ENCODE assay signal across 8 mouse cellular contexts in genomic region chr4:133039116-133039819, GRCm38 (mm10). TPM values are rescaled to one million over a fixed set of nuclear protein-coding genes. Genes with fewer than 3 reads are reported as not detected.
DNase-seq lines count a peak whose midpoint lies in the region; ATAC-seq lines count a peak whose summit lies in the region.

No protein-coding gene starts in this region.

- H3K27ac ChIP-seq in kidney, embryonic 15.5 days: peak overlapping the region; percentile 96
- peak overlapping the region; percentile 87 for H3K27ac ChIP-seq in midbrain, embryonic 10.5 days (replicated peaks)

- peaks cover 95% of the 10 kb centered on the region for H3K4me1 ChIP-seq in kidney, embryonic 15.5 days
- peaks cover 77% of the 10 kb centered on the region for H3K4me1 ChIP-seq in midbrain, embryonic 10.5 days

- peak; percentile 23; the same call in 1 of the 2 replicates for ATAC-seq in kidney, embryonic 15.5 days (replicated peaks; ENCODE audit: low FRiP score)

- peak; percentile 37 for DNase-seq in CD4-positive helper T cell, adult 2 months (ENCODE audit: low read depth, low spot score)
- DNase-seq in R1 (ENCODE audit: low read depth, low spot score): peak; percentile 78
- DNase-seq in gastrocnemius, postnatal 10 days: peak; percentile 74
- peak; percentile 65 for DNase-seq in midbrain, embryonic 10.5 days (ENCODE audit: low spot score)
- DNase-seq in yolk sac, embryonic 10.5 days (ENCODE audit: low spot score): peak; percentile 82
- DNase-seq in layer of hippocampus, postnatal 25 days (ENCODE audit: extremely low spot score in 1 of 2, low spot score in 1 of 2): no peak
- DNase-seq in spleen, adult 18-20 months: no peak

- peak overlapping the region; percentile 99 for H3K4me2 ChIP-seq in kidney, embryonic 15.5 days

- H3K9me3 ChIP-seq in kidney, embryonic 15.5 days (replicated peaks): no peaks in the 10 kb centered on the region
- H3K9me3 ChIP-seq in midbrain, embryonic 10.5 days (replicated peaks): no peaks in the 10 kb centered on the region

- no peaks in the 10 kb centered on the region for H3K36me3 ChIP-seq in kidney, embryonic 15.5 days
- peaks cover 5% of the 10 kb centered on the region; the same call in 1 of the 2 replicates for H3K36me3 ChIP-seq in midbrain, embryonic 10.5 days

- no peaks in the 10 kb centered on the region for H3K27me3 ChIP-seq in kidney, embryonic 15.5 days
- H3K27me3 ChIP-seq in midbrain, embryonic 10.5 days (ENCODE audit: low read depth, poor library complexity, severe bottlenecking): peaks cover 67% of the 10 kb centered on the region

- under 1% methylated on average over 66 of the region's 77 CpGs for WGBS in kidney, embryonic 15.5 days
- WGBS in midbrain, embryonic 10.5 days: under 1% methylated on average over 75 of the region's 77 CpGs

- peak overlapping the region; percentile 68 for H3K4me3 ChIP-seq in kidney, embryonic 15.5 days (replicated peaks)
- H3K4me3 ChIP-seq in midbrain, embryonic 10.5 days: peak overlapping the region; percentile 71

- peak overlapping the region; percentile 70 for H3K9ac ChIP-seq in kidney, embryonic 15.5 days

RNA-seq across cellular contexts. Expression of gene Ahdc1, which starts 28.2 kb away (rescaled TPM):
- 10 to 100 TPM; 58.2 to 82.8 TPM for total RNA-seq in gastrocnemius, postnatal 10 days (2021)
- 7.4 and 10.1 TPM in 2 replicates for polyA plus RNA-seq in kidney, embryonic 15.5 days (2015; fragmentation: Nextera tagmentation; extraction: Ambion mirVana)
- 5.7 and 5.8 TPM in 2 replicates for polyA plus RNA-seq in midbrain, embryonic 10.5 days (2016; fragmentation: Nextera tagmentation; extraction: Ambion mirVana)
- 100 to 1,000 TPM in 1 of 2 experiments, 10 to 100 TPM in 1; 96.9 to 109 TPM for total RNA-seq in layer of hippocampus, postnatal 25 days (2021)

Comparison
In these comparisons a context has a peak if more than half of its experiments do, and no peak if none do; other contexts are left out.
1. DNase-seq: peak in CD4-positive helper T cell, adult 2 months (single experiment), R1 (single experiment), gastrocnemius, postnatal 10 days (single experiment), midbrain, embryonic 10.5 days (single experiment) and yolk sac, embryonic 10.5 days (single experiment); none in layer of hippocampus, postnatal 25 days (0 of 2) and spleen, adult 18-20 months (0 of 2).